Mouse (Mus musculus): Measurements from ENCODE around the gene Rpl14. TPM values are rescaled to one million over a fixed set of nuclear protein-coding genes. Genes with fewer than 3 reads are reported as not detected.

The Rpl14 gene
- polyA plus RNA-seq, 1 experiment from 2014 or later, result 834 TPM

Other genes with a start within 250 kb of the Rpl14 start
- 202 and 220 TPM in 2 replicates for gene Eif1b, start 79.2 kb upstream of the Rpl14 start, polyA plus RNA-seq (2016; fragmentation: Nextera tagmentation; extraction: Ambion mirVana)
- gene Entpd3, start 31.6 kb upstream of the Rpl14 start, polyA plus RNA-seq (2016; fragmentation: Nextera tagmentation; extraction: Ambion mirVana), result 0.55 and 0.56 TPM in 2 replicates

Measured in embryonic facial prominence, embryonic 10.5 days (tissue).